12 mouse cellular contexts compared by ENCODE assay signal in genomic region chr16:52383456-52384185, GRCm38 (mm10).
DNase-seq lines count a peak whose midpoint lies in the region; ATAC-seq and TF ChIP-seq lines count a peak whose summit lies in the region.
"Had no signal": no experiment of that assay in that cellular context is flagged by ENCODE, and none has a peak within 500 bp of the region (broad histone marks: within the 10 kb centered on the region; RNA-seq: fewer than 3 reads in every experiment).

No protein-coding gene starts in this region.

- H3K9me3 ChIP-seq in embryonic facial prominence, embryonic 13.5 days = no peaks in the 10 kb centered on the region
- H3K9me3 ChIP-seq in intestine, postnatal 0 days (ENCODE audit: control insufficient read depth) = no peaks in the 10 kb centered on the region
- no peaks in the 10 kb centered on the region for H3K9me3 ChIP-seq in intestine, embryonic 16.5 days (ENCODE audit: control insufficient read depth, low read length)
- no peaks in the 10 kb centered on the region for H3K9me3 ChIP-seq in forebrain, embryonic 12.5 days

- H3K27ac ChIP-seq in embryonic facial prominence, embryonic 13.5 days = no peak overlapping the region
- H3K27ac ChIP-seq in intestine, postnatal 0 days (ENCODE audit: low read depth, low read length) = no peak overlapping the region
- H3K27ac ChIP-seq in intestine, embryonic 16.5 days (ENCODE audit: low read length) = no peak overlapping the region
- H3K27ac ChIP-seq in forebrain, embryonic 12.5 days = no peak overlapping the region
- H3K27ac ChIP-seq: liver, embryonic 14.5 days had no signal

- H3K36me3 ChIP-seq in embryonic facial prominence, embryonic 13.5 days = no peaks in the 10 kb centered on the region
- H3K36me3 ChIP-seq in intestine, postnatal 0 days (ENCODE audit: control insufficient read depth, insufficient read depth) = no peaks in the 10 kb centered on the region
- no peaks in the 10 kb centered on the region for H3K36me3 ChIP-seq in intestine, embryonic 16.5 days (ENCODE audit: control insufficient read depth, insufficient read depth, low read length)
- H3K36me3 ChIP-seq in forebrain, embryonic 12.5 days (replicated peaks) = no peaks in the 10 kb centered on the region

- peaks cover 10% of the 10 kb centered on the region; the same call in 1 of the 2 replicates for H3K4me1 ChIP-seq in embryonic facial prominence, embryonic 13.5 days
- H3K4me1 ChIP-seq in intestine, postnatal 0 days (replicated peaks; ENCODE audit: control insufficient read depth, insufficient read depth, low read length) = no peaks in the 10 kb centered on the region
- peaks cover 3% of the 10 kb centered on the region; the same call in 1 of the 2 replicates for H3K4me1 ChIP-seq in intestine, embryonic 16.5 days (ENCODE audit: control insufficient read depth, insufficient read depth, low read length)
- peaks cover 10% of the 10 kb centered on the region; the same call in 1 of the 2 replicates for H3K4me1 ChIP-seq in forebrain, embryonic 12.5 days

- no peaks in the 10 kb centered on the region for H3K27me3 ChIP-seq in embryonic facial prominence, embryonic 13.5 days
- H3K27me3 ChIP-seq in intestine, postnatal 0 days (replicated peaks; ENCODE audit: control insufficient read depth, insufficient read depth, low read length) = no peaks in the 10 kb centered on the region
- no peaks in the 10 kb centered on the region for H3K27me3 ChIP-seq in intestine, embryonic 16.5 days (replicated peaks; ENCODE audit: control insufficient read depth, insufficient read depth, low read length)
- no peaks in the 10 kb centered on the region for H3K27me3 ChIP-seq in forebrain, embryonic 12.5 days
- H3K27me3 ChIP-seq: CH12.LX had no signal

- no peak for TF ChIP-seq CTCF in intestine, postnatal 0 days (IDR thresholded peaks at IDR 0.05; ENCODE audit: low read depth)

- peak overlapping the region; percentile 18; the same call in 1 of the 2 replicates for H3K4me2 ChIP-seq in embryonic facial prominence, embryonic 13.5 days
- H3K4me2 ChIP-seq in intestine, postnatal 0 days (replicated peaks; ENCODE audit: low read depth) = no peak overlapping the region
- H3K4me2 ChIP-seq in intestine, embryonic 16.5 days (ENCODE audit: low read depth, low read length) = no peak overlapping the region
- no peak overlapping the region for H3K4me2 ChIP-seq in forebrain, embryonic 12.5 days

- no peak overlapping the region for H3K9ac ChIP-seq in embryonic facial prominence, embryonic 13.5 days
- H3K9ac ChIP-seq in intestine, postnatal 0 days (ENCODE audit: low read depth, low read length) = no peak overlapping the region
- no peak overlapping the region for H3K9ac ChIP-seq in intestine, embryonic 16.5 days (ENCODE audit: low read depth, low read length)
- no peak overlapping the region for H3K9ac ChIP-seq in forebrain, embryonic 12.5 days
- H3K9ac ChIP-seq: liver, embryonic 14.5 days had no signal

- 27% methylated on average over 13 of the region's 13 CpGs for WGBS in embryonic facial prominence, embryonic 13.5 days
- 74% methylated on average over 13 of the region's 13 CpGs for WGBS in intestine, postnatal 0 days
- WGBS in intestine, embryonic 16.5 days = 65% methylated on average over 13 of the region's 13 CpGs
- WGBS in forebrain, embryonic 12.5 days = 71% methylated on average over 13 of the region's 13 CpGs

- DNase-seq in kidney, postnatal 4 days = peak; percentile 10
- no peak for DNase-seq in kidney, postnatal 36 days
- DNase-seq in adrenal gland, postnatal 14 days = peak; percentile 44
- DNase-seq in lung, postnatal 14 days = peak; percentile 13
- DNase-seq: right cerebral cortex, postnatal 14 days had no signal

- H3K4me3 ChIP-seq in embryonic facial prominence, embryonic 13.5 days = no peak overlapping the region
- H3K4me3 ChIP-seq in intestine, postnatal 0 days (ENCODE audit: low read depth, low read length) = no peak overlapping the region
- H3K4me3 ChIP-seq in intestine, embryonic 16.5 days (ENCODE audit: low read length) = no peak overlapping the region
- no peak overlapping the region for H3K4me3 ChIP-seq in forebrain, embryonic 12.5 days (replicated peaks)
- H3K4me3 ChIP-seq: erythroblast, embryonic 14.5 days had no signal

- ATAC-seq in embryonic facial prominence, embryonic 13.5 days (ENCODE audit: insufficient number of reproducible peaks, insufficient read depth, low FRiP score, low TSS enrichment, low read depth) = no peak
- ATAC-seq in intestine, postnatal 0 days = no peak
- ATAC-seq in intestine, embryonic 16.5 days = no peak
- ATAC-seq in forebrain, embryonic 12.5 days (ENCODE audit: low FRiP score) = no peak

Comparison
In these comparisons a context has a peak if more than half of its experiments do, and no peak if none do; other contexts are left out.
1. DNase-seq: peak in kidney, postnatal 4 days (2 of 2), adrenal gland, postnatal 14 days (single experiment) and lung, postnatal 14 days (single experiment); none in kidney, postnatal 36 days (0 of 2).